Mouse (Mus musculus) left cerebral cortex, postnatal 4 days (tissue): ENCODE data around the gene Csnk2a1. TPM values are rescaled to one million over a fixed set of nuclear protein-coding genes. Genes with fewer than 3 reads are reported as not detected.
"Not testable (repeated sequence)": the region's sequence is repeated elsewhere in the genome, so short reads cannot be mapped to it uniquely, and the experiment has no call there.

Source experiments
- DNase-seq: peaks from one replicate; pipeline ENCODE4 v3.0.0-alpha.2; 2022
- intact Hi-C: fragments of 180-260 bp; cut with DNase I; formaldehyde crosslinking; loops from one replicate; pipeline ENCODE4 v1.15.1; 2025
- total RNA-seq, 2 experiments: library from RNA; stranded (reverse); gene quantifications; 2 replicates each; pipeline ENCODE4 v1.2.3; 2021

Gene Csnk2a1
- total RNA-seq, 2 experiments from 2014 or later: 142 to 148 TPM

GRCm38 (mm10) chr2:152227051-152227481, 427 bp downstream of the Csnk2a1 start:
- peak; percentile 63 for DNase-seq
- intact Hi-C loops: no loop called here

GRCm38 (mm10) chr2:152230046-152230445, 3.4 kb downstream of the Csnk2a1 start:
- intact Hi-C loops: no loop called here

GRCm38 (mm10) chr2:152237926-152238325, 11.3 kb downstream of the Csnk2a1 start:
- no peak for DNase-seq
- intact Hi-C loops: no loop called here

More at GRCm38 (mm10) chr2:152230046-152230445, 3.4 kb downstream of the Csnk2a1 start:
- DNase-seq: no peak

GRCm38 (mm10) chr2:152240580-152240979, 13.9 kb downstream of the Csnk2a1 start:
- intact Hi-C loops: no loop called here
- DNase-seq: no peak

GRCm38 (mm10) chr2:152247213-152247612, 20.6 kb downstream of the Csnk2a1 start:
- no peak for DNase-seq
- intact Hi-C loops: no loop called here

GRCm38 (mm10) chr2:152250511-152250910, 23.9 kb downstream of the Csnk2a1 start:
- DNase-seq: no peak
- intact Hi-C loops: no loop called here

GRCm38 (mm10) chr2:152259739-152260138, 33.1 kb downstream of the Csnk2a1 start:
- intact Hi-C loops: no loop called here

GRCm38 (mm10) chr2:152273639-152274038, 47.0 kb downstream of the Csnk2a1 start:
- intact Hi-C loops: no loop called here
- no peak for DNase-seq

More at GRCm38 (mm10) chr2:152259739-152260138, 33.1 kb downstream of the Csnk2a1 start:
- DNase-seq: no peak

GRCm38 (mm10) chr2:152281407-152281806, 54.8 kb downstream of the Csnk2a1 start:
- intact Hi-C loops: no loop called here
- DNase-seq: no peak

GRCm38 (mm10) chr2:152287560-152287959, 60.9 kb downstream of the Csnk2a1 start:
- no peak for DNase-seq
- intact Hi-C loops: no loop called here

- intact Hi-C loops: no loop called here
- DNase-seq: no peak
Measured at GRCm38 (mm10) chr2:152288046-152288445, 61.4 kb downstream of the Csnk2a1 start.

- intact Hi-C loops: not testable (repeated sequence)
Measured at GRCm38 (mm10) chr2:152289623-152290022, 63.0 kb downstream of the Csnk2a1 start.

GRCm38 (mm10) chr2:152292475-152292874, 65.8 kb downstream of the Csnk2a1 start:
- DNase-seq: no peak
- intact Hi-C loops: no loop called here

More at GRCm38 (mm10) chr2:152289623-152290022, 63.0 kb downstream of the Csnk2a1 start:
- DNase-seq: not testable (repeated sequence)

- intact Hi-C loops: no loop called here
- no peak for DNase-seq
Measured at GRCm38 (mm10) chr2:152293179-152293726, 66.6 kb downstream of the Csnk2a1 start.

- intact Hi-C loops: no loop called here
- DNase-seq: peak; percentile 93
Measured at GRCm38 (mm10) chr2:152293727-152294475, 67.3 kb downstream of the Csnk2a1 start, which contains the start of gene Tbc1d20. Gene Tbc1d20, plus strand, starts transcription at chr2:152293828.

- intact Hi-C loops: no loop called here
- no peak for DNase-seq
Measured at GRCm38 (mm10) chr2:152294541-152294940, 67.9 kb downstream of the Csnk2a1 start.

GRCm38 (mm10) chr2:152302862-152303261, 76.2 kb downstream of the Csnk2a1 start:
- no peak for DNase-seq
- intact Hi-C loops: no loop called here

GRCm38 (mm10) chr2:152303781-152304180, 77.1 kb downstream of the Csnk2a1 start:
- intact Hi-C loops: no loop called here
- no peak for DNase-seq

- intact Hi-C loops: no loop called here
Measured at GRCm38 (mm10) chr2:152305480-152305879, 78.8 kb downstream of the Csnk2a1 start.

GRCm38 (mm10) chr2:152307186-152307585, 80.5 kb downstream of the Csnk2a1 start:
- no peak for DNase-seq
- intact Hi-C loops: no loop called here

More at GRCm38 (mm10) chr2:152305480-152305879, 78.8 kb downstream of the Csnk2a1 start:
- no peak for DNase-seq

- DNase-seq: no peak
- intact Hi-C loops: no loop called here
Measured at GRCm38 (mm10) chr2:152312996-152313395, 86.4 kb downstream of the Csnk2a1 start.

- DNase-seq: no peak
- intact Hi-C loops: no loop called here
Measured at GRCm38 (mm10) chr2:152313926-152314325, 87.3 kb downstream of the Csnk2a1 start.
